Mouse (Mus musculus) fibroblast of lung, adult 2 months (primary cell): Measurements from ENCODE around the gene Nck1.

Source experiments
- DNase-seq: peaks from one replicate; pipeline ENCODE4 v3.0.0-alpha.2; 2011; ENCODE audit warnings: low read depth

Gene Nck1

GRCm38 (mm10) chr9:100545715-100546593 is at the start of gene Nck1:
Gene Nck1 (minus strand): TSS chr9:100546134.
- DNase-seq: peak; percentile 86

DNA sequence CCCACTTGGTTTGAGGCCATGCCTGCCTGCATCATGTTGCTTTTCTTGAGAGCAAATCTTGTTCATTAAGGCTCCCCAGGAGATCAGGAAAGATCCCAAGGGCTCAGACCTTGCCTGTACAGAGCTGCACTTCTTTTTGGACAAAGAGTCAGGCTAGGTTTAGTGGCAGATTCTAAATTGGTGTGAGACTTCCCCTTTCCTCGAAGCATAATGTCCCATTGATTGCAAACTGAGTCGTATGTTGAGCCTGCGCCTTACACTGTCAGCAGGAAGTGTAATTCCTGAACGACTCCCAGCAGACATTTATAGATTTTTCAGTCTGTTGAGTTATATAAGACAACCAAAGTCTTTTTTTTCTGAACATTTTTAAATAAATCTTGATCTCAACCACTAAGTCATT is 44.5 kb upstream of the Nck1 start:
- DNase-seq: no peak

- DNase-seq: no peak
Observed at GRCm38 (mm10) chr9:100584031-100584430, 38.1 kb upstream of the Nck1 start.

DNA sequence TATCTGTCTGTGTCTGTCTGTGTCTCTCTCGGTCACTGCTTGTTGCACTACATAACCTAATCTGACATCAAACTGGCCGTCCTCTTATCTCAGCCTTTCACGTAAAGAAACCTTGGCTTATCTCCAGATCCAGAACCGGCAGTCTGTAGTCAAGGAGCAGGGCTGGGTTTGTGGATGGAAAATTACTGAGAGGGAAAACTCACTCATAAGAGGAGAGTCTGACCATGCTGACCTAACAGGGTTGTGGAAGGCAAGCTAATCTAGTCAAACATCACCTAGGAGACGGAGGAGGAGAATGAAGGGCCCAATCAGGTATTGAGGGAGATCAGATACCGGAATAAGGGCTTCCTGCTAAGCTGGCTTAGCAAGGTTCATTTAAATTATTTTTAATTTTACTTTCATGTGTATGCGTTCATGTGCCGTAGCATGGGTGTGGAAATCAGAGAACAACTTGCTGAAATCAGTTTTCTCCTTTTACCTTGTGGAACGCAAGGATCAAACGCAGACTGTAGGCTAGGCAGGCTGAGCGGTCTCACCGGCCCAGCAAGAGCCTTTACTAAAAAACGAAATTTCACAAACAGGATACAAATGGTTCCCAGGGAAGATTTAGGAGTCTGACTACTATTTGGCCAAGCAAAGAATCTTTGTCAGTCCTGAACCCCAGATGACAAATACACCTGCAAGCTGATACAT is 37.1 kb upstream of the Nck1 start:
- no peak for DNase-seq

DNA sequence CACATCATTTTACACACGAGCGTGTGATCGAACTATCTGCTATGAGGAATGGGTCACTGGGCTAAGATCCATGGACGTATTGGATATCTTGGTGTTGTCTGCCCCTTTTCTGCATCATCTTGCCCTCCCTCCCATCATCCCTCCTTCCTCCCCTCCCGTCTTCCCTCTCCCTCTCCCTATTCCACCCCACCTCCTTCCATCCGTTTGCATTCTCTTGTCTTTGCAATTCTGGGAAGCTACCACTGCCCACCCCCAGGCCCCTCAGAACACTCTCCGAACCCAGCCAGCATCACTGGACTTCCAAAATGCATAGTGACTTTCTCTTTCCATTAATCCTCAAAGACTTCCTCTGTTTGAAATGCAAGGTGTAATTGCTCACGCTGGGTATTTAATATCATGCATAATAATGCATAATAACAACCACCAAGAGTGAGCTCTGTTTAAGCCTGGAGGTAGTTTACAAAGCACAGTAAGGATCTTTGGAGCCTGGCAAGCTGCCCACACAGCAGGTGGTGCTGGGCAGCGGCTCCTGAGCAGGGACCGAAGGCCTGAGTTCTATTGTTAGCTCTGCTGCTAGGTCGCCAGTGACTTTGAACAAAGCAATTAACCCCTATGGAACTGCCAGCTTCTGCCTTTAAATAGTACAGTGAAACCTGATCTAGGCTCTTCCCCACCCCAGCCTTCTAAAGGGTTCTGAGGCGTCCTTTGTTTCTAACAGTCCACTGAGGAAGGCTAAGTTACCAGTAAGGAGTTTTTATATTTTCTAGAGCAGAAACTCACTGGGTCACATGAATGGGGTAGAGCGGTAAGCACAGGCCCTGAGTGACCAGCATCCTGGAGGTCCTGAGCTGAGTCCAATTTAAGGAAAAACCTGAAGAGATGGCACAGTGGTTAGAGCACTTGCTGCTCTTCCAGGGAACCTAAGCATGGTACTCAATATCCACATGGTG is 35.9 kb upstream of the Nck1 start:
- DNase-seq: no peak

- DNase-seq: no peak
Observed at GRCm38 (mm10) chr9:100580196-100580740, 34.3 kb upstream of the Nck1 start.

DNA sequence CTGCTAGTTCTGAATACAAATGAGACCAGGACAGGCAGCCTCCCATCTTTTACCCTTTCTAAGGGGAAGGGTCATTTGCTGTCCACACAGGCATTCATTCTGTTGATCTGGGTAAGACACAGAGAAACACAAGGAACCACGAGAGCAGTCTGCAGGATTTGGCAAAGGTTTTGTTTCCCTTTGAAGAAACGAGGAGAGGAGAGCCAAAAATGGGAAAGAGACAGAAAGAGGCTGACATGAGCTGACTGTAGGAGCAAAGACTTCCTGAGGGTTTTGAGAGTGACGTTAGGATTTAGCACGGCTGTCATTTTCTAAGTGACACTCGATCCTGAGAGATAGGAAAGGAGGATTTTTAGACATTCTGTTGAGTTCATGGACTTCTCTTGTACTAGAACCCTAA is 28.0 kb upstream of the Nck1 start:
- DNase-seq: no peak

GRCm38 (mm10) chr9:100573300-100573699 is 27.4 kb upstream of the Nck1 start:
- no peak for DNase-seq

DNA sequence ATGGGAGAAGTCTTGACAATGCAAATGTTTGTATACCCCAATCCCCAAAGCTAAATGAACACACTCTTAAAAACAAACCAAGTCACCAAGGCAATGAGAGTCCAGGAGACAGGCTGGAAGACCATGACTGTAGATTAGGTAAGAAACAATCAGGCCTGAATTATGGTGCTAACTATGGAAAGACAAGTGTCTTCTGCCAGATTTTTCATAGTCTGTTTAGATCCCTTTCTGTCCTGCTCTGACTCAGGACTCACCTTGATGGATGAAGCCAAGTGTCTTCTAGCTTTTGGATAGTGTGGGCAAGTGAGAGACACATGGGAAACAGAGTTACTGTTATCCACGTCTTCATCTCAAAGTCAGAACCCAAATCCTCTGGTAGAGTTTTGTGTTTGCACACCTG is 25.6 kb upstream of the Nck1 start:
- no peak for DNase-seq

DNA sequence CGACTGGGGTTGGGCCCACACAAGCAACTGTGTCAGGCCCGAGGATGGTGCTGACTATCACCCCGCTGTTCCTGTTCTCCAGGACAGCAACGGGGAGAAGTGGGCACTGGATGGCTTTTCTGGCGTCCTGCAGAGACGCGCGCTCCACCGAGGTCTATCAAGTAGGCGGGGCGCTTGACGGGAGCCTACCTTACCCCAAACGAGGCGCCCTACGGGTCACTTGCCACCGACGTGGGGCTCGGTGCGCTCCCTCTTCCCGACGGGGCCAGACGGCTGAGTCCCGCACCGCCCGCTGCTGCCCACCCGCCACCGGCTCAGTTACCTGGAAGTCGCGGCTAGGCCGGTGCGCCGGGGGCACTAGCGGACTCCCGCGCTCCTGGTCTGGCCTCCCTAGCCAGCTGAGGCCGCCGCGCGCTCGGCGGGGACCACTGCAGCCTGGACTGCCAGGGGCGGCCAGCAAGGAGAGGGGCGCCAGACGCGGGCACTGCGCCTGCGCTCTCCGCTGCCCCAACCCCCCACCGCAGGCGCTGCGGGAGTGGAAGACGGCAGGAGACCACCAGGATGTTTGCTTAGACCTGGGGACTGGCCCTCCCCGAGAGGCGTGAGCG is 24.8 kb upstream of the Nck1 start, which contains the start of gene Slc35g2:
Gene Slc35g2, minus strand, starts transcription at position 465 of the 608 bp plus-strand sequence.
- no peak for DNase-seq

DNA sequence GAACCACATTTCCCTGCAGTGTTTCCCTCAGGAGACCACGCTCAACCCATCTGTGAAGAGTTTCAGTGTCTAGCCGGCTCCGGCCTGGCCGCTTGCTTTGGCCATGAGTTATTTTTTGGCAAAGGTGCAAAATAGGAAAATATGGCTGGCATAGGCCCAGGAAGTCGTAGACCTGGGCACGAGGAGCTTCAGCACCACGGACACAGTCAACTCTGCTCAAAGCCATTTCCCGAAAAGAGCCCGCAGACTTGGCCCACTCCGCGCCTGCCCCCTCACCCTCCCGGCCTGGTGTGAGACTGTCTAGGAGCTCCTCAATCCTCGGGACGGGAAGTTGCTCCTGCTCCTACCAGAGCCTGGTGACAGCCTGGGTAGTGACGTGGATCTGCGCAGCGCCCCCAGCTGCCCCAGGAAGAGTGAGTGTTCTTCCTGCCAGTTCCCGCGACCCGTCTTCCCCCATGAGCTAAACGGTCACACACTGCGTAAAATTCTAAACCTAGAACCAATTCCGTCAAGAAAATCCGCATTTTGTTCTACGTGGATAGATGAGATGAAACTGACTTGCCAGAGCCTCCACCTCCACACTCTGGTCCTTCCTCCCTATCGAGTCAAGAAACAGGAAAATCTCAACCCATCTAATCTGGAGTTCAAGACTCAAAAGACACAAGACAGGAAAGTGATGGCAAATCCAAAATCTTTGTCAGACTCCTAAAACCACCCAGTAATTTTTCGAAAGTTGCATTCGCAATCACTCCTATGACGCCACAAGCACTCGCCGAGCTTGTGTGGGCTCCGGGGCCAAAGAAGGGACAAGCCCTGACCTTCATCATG is 24.1 kb upstream of the Nck1 start:
- DNase-seq: no peak

GRCm38 (mm10) chr9:100560251-100560890 is 14.4 kb upstream of the Nck1 start:
- DNase-seq: no peak

DNA sequence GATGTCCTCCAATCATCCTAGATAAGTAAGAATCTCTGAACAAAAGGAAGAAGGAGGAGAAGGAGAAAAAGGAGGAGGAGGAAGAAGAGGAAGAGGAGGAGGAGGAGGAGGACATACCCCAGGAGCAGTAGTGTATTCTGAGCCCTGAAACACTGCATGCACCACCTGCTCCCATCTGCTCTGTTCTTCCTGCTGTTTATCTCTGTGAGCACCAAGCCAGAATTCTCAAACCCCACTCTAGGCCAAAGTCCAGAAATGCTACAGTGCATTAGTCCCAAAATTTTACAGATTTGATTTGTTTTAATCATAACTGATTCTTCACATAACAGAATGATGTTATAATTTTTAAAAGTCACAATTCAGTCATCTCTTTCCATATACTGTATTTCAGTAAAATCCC is 13.1 kb upstream of the Nck1 start:
- DNase-seq: no peak

DNA sequence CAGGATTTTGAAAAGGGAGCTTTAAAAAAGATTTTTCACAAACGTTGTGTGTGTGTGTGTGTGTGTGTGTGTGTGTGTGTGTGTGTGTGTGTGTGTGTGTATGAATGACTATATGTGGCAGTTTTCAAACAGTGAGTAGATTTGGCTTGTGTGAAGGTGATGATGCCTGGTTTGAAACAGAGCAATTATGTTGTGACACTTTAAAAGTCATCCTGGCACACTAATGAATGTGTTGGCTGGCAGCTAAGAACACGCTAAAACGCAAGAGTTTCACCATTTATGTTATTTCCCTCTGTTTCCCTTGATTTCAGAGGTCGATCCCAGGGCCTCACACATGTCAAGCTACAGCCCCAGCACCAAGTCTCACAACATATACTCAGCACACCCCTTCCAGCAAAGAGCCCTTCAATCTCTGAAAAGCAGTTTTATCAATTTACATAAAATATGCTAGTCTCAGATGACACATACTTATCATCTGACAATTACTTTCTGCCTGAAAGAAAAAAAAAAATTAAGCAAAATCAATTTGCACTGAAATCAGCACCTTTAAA is 12.2 kb upstream of the Nck1 start:
- DNase-seq: no peak

DNA sequence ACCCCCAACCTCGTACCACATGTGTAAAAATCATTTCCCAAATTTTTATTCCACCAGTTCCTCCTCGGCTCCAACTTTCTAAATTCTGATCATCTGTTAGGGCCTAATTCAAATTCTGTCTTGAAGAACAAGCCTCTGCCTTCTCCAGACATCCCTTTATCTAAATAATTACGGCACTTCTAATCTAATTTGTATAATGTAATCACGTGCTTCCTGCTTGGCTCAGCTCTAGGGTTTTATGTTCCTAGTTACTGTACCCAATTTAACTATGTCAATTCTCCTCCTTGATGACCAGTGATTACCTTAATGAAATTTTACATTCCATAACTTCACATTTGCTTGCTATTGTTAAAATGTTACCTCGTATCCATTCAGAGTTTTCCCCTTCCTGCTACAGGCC is 9.8 kb upstream of the Nck1 start:
- no peak for DNase-seq

DNA sequence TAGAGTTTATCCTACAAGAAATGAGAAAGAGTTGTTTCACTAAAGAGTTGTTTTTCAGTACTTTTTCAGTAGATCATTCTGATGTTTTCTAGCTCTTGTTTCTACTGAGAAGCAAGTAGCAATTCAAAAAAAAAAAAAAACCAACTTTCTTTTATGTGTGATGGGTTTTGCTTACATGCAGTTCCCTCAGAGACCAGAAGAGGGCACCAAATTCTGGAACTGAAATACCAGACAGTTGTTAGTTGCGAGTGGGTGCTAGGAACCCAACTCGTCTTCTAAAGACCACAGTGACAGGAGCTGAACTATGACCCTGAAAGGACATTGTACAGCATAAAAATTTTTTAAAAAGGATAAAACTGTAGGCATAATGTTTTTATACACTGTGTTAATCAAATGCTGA is 2.4 kb upstream of the Nck1 start:
- DNase-seq: no peak

DNA sequence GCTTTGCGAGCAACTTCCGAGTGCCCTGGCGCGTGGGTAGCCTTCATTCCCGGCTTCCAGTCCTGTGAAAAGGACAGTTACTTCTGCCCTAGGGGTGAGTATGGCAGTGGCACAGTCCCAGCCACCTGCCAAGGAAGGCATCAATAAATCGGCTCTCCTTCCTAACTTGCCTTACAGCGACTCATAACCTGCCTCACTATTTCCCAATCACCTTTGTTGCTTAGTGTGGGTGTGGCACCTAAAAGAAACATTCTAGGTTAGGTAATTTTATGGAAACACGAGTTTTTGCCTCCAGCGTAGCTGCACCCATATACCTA is 618 bp upstream of the Nck1 start:
- DNase-seq: no peak

- DNase-seq: no peak
Observed at GRCm38 (mm10) chr9:100544948-100545714, 803 bp downstream of the Nck1 start.

- no peak for DNase-seq
Observed at GRCm38 (mm10) chr9:100535618-100536262, 10.2 kb downstream of the Nck1 start.
